Mouse (Mus musculus) stomach, embryonic 15.5 days (tissue): ENCODE measurements around the gene Slc38a7. TPM values are rescaled to one million over a fixed set of nuclear protein-coding genes. Genes with fewer than 3 reads are reported as not detected.

Experiments used
- ATAC-seq: fragments of 200-750 bp; cut with Nextera tagmentation; 2 replicates; pipeline ENCODE4 v1.8.0; 2017; ENCODE audit warnings: low read depth, moderate number of reproducible peaks, moderate TSS enrichment; ENCODE audit not compliant: insufficient read depth, low FRiP score
- H3K27ac ChIP-seq: fragments of 300-500 bp; sonication (generic); 2 replicates; pipeline ENCODE4 v1.5.1; 2015; ENCODE audit warnings: mild to moderate bottlenecking, inconsistent platforms
- H3K27me3 ChIP-seq: fragments of 300-500 bp; sonication (generic); replicated peaks from 2 replicates; pipeline ENCODE4 v1.6.1; 2015; ENCODE audit warnings: inconsistent platforms
- H3K36me3 ChIP-seq: fragments of 300-500 bp; sonication (generic); 2 replicates; pipeline ENCODE4 v1.6.1; 2015; ENCODE audit warnings: inconsistent platforms
- H3K4me1 ChIP-seq: fragments of 300-500 bp; sonication (generic); 2 replicates; pipeline ENCODE4 v1.6.1; 2015; ENCODE audit warnings: inconsistent platforms
- H3K4me2 ChIP-seq: fragments of 300-500 bp; sonication (generic); 2 replicates; pipeline ENCODE4 v1.6.1; 2015; ENCODE audit warnings: mild to moderate bottlenecking, inconsistent platforms
- H3K4me3 ChIP-seq: fragments of 300-500 bp; sonication (generic); replicated peaks from 2 replicates; pipeline ENCODE4 v1.5.1; 2015; ENCODE audit warnings: inconsistent platforms
- H3K9ac ChIP-seq: fragments of 300-500 bp; sonication (generic); 2 replicates; pipeline ENCODE4 v1.6.1; 2015; ENCODE audit warnings: inconsistent platforms
- H3K9me3 ChIP-seq: fragments of 300-500 bp; sonication (generic); 2 replicates; pipeline ENCODE4 v1.6.1; 2016; ENCODE audit warnings: inconsistent platforms
- WGBS: fragments of 180-500 bp; shearing (Covaris S2); methylation state at CpG from one replicate; pipeline ENCODE4 v1.1.7; 2015; 5-methylcytosine and 5-hydroxymethylcytosine counted together
- polyA plus RNA-seq: library from polyadenylated mRNA; unstranded; fragments of >200 nt; fragmentation: Nextera tagmentation; extraction: Ambion mirVana; gene quantifications from 2 replicates; pipeline ENCODE4 v1.2.1, GENCODE M21; 2015

Gene Slc38a7
- polyA plus RNA-seq, 1 experiment from 2014 or later: 13.2 TPM

DNA sequence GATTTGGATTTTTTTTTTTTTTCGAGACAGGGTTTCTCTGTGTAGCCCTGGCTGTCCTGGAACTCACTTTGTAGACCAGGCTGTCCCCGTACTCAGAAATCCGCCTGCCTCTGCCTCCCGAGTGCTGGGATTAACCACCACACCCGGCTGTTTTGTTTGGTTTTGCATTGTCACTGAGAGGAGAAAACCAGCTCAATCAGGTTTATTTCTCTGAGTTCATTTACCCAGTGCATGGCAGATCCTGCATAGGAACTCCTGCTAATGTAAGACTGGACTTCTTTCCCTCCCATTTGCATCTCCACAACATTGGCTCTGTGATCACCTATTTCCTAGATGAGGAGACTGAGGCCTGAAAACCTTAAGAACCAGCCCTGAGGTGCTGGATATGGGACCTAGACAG, 31.2 kb downstream of the Slc38a7 start:
- H3K4me2 ChIP-seq: no peak overlapping the region
- H3K4me1 ChIP-seq: no peaks in the 10 kb centered on the region
- no peaks in the 10 kb centered on the region for H3K36me3 ChIP-seq
- H3K9ac ChIP-seq: no peak overlapping the region
- ATAC-seq: no peak
- H3K4me3 ChIP-seq: no peak overlapping the region
- H3K27ac ChIP-seq: no peak overlapping the region
- no peaks in the 10 kb centered on the region for H3K9me3 ChIP-seq
- 83% methylated on average over 5 of the region's 5 CpGs for WGBS
- H3K27me3 ChIP-seq: no peaks in the 10 kb centered on the region

DNA sequence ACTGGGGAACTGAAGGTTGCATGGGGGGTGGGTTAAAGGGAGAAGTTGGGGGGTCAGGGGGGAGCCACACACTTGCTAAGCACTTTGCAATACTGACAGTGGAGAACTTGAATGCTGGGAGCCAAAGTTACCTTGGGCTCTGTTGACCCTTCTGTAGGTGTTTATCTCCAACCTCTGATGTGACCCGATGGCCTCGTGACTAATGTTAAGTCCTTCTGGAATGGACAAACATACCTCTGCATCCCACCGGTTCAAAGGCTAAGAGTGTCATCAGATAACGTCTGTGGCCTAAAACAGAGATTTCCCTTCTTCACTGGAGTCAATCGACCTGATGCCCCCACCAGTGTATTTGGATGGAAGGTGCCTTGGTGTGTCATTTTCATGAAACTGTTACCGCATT, 32.1 kb downstream of the Slc38a7 start:
- ATAC-seq: no peak
- no peaks in the 10 kb centered on the region for H3K9me3 ChIP-seq
- no peaks in the 10 kb centered on the region for H3K27me3 ChIP-seq
- H3K36me3 ChIP-seq: no peaks in the 10 kb centered on the region
- H3K4me1 ChIP-seq: no peaks in the 10 kb centered on the region
- no peak overlapping the region for H3K9ac ChIP-seq
- no peak overlapping the region for H3K4me3 ChIP-seq
- H3K27ac ChIP-seq: no peak overlapping the region
- no peak overlapping the region for H3K4me2 ChIP-seq
- 57% methylated on average over 6 of the region's 6 CpGs for WGBS

DNA sequence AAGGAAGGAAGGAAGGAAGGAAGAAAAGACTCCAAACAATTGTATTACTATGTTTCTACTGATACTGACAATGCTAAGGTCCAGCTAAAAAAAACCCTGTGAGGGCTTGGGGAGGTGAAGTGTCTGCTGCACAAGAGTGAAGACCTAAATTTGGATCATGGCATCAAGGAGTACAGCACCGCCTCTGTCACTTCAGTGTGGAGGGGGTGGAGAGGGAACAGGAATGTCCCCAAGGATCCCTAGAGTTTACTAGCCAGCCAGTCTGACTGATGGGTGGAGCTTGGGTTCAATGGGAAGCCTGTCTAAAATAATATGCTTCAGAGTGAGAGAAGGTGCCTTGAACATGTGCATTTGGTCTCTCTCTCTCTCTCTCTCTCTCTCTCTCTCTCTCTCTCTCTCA, 35.1 kb downstream of the Slc38a7 start:
- H3K27me3 ChIP-seq: no peaks in the 10 kb centered on the region
- H3K9ac ChIP-seq: no peak overlapping the region
- no peak overlapping the region for H3K4me2 ChIP-seq
- H3K4me1 ChIP-seq: no peaks in the 10 kb centered on the region
- no peak overlapping the region for H3K27ac ChIP-seq
- 38% methylated on average over 1 of the region's 1 CpGs for WGBS
- no peaks in the 10 kb centered on the region for H3K9me3 ChIP-seq
- no peak overlapping the region for H3K4me3 ChIP-seq
- ATAC-seq: no peak
- H3K36me3 ChIP-seq: no peaks in the 10 kb centered on the region

DNA sequence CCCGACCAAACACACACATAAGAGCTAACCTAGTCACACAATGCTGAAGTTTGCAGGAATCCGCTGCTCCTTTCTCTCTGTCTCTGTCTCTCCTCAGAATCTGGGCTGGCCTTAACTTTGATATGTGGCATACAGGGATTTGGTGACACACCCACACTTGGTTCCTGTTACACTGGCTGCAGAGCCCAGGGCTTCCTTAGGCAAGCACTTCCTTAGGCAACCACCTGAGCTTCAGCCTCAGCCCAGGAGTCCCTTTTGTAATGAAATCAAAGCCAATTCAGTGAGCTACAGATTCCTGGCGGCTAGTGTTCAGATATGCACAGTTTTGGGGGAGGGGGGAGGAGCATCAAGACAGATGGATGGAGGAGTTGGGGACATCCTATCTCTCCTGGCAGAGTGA, 35.7 kb downstream of the Slc38a7 start:
- no peaks in the 10 kb centered on the region for H3K27me3 ChIP-seq
- H3K4me1 ChIP-seq: no peaks in the 10 kb centered on the region
- H3K9ac ChIP-seq: no peak overlapping the region
- H3K9me3 ChIP-seq: no peaks in the 10 kb centered on the region
- no peak for ATAC-seq
- no peak overlapping the region for H3K27ac ChIP-seq
- H3K4me3 ChIP-seq: no peak overlapping the region
- 66% methylated on average over 3 of the region's 3 CpGs for WGBS
- H3K36me3 ChIP-seq: no peaks in the 10 kb centered on the region
- no peak overlapping the region for H3K4me2 ChIP-seq

DNA sequence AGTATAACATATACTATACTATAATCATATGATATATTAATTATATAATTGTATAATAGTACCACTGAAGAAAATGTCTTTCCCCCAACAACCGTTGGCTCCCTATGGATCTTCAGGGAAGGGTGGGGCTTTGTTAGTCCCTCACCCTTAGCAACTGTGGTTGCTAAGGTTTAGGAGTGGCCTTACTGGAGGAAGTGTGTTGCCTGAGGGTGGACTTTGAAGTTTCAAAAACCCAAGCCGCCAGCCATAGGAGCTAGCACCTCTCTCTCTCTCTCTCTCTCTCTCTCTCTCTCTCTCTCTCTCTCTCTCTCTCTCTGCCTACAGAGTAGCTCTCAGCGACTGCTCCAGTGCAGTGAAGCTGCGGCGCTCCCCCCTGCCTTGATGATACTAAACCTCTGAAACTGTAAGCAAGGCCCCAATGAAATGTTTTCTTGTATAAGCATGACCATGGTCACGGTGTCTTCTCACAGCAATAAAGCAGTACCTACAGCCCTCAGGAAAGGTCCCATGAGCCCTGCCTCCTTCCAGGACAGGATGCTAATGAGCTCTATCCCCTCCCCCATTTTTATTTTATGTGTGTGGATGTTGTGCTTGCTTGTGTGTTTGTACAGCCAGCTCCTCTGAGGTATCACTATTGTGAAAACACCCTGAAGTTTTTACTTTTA, 37.2 kb downstream of the Slc38a7 start:
- H3K4me1 ChIP-seq: no peaks in the 10 kb centered on the region
- H3K9ac ChIP-seq: no peak overlapping the region
- no peaks in the 10 kb centered on the region for H3K36me3 ChIP-seq
- 40% methylated on average over 6 of the region's 6 CpGs for WGBS
- H3K4me2 ChIP-seq: no peak overlapping the region
- peak; percentile 70 for ATAC-seq
- H3K4me3 ChIP-seq: no peak overlapping the region
- H3K27ac ChIP-seq: no peak overlapping the region
- H3K27me3 ChIP-seq: no peaks in the 10 kb centered on the region
- H3K9me3 ChIP-seq: no peaks in the 10 kb centered on the region

DNA sequence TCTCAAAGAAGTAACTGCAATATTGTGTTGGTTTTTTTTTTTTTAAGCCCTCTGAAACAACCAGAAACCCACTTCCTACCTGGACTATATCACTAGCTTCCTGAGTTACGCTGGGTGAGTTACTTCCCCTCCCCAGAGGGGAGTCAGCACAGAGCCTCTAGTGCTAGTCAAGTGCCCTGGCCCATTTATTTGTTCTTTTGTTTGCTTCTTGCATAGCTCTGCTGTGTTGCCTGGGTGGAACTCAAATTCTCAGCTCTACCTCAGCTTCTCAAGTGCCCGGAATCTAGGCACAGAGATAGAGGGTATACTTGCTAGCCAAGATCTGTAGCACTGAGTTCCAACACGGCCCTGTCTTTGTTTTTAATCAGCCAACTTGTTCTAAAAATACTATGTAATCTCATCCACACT, 43.2 kb downstream of the Slc38a7 start:
- Histone ChIP-seq H3K27ac (no peak overlapping the region), H3K4me2 (no peak overlapping the region)
- 56% methylated on average over 3 of the region's 3 CpGs for WGBS

DNA sequence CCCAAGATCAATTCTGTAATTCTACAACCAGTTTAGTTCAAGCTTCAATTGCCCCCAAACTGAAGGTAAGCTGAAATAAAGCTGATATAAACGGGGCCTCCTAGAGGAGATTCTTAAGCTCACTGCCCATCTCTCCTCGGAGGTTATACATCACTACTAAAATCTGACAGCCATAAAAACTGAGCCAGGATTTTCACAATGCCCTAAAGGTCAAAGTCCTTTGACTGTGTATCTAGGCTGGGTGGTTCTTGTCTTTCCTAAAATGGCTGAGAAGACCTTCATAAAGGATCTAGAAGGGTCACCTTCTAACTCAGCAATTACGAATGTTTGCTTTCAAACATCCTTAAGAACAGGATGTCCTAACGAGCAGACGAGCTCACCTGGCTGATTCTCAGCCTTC, 44.2 kb downstream of the Slc38a7 start:
- Histone ChIP-seq H3K9me3 (no peaks in the 10 kb centered on the region), H3K27ac (no peak overlapping the region), H3K9ac (no peak overlapping the region), H3K4me3 (no peak overlapping the region), H3K4me2 (no peak overlapping the region), H3K27me3 (no peaks in the 10 kb centered on the region), H3K4me1 (peaks cover 7% of the 10 kb centered on the region; the same call in 1 of the 2 replicates), H3K36me3 (no peaks in the 10 kb centered on the region)
- no peak for ATAC-seq
- WGBS: 71% methylated on average over 5 of the region's 5 CpGs

More for the DNA sequence above, 43.2 kb downstream of the Slc38a7 start:
- no peaks in the 10 kb centered on the region for H3K9me3 ChIP-seq
- no peak overlapping the region for H3K4me3 ChIP-seq
- H3K9ac ChIP-seq: no peak overlapping the region
- no peaks in the 10 kb centered on the region for H3K27me3 ChIP-seq
- no peak for ATAC-seq
- H3K36me3 ChIP-seq: no peaks in the 10 kb centered on the region
- peaks cover 7% of the 10 kb centered on the region; the same call in 1 of the 2 replicates for H3K4me1 ChIP-seq

DNA sequence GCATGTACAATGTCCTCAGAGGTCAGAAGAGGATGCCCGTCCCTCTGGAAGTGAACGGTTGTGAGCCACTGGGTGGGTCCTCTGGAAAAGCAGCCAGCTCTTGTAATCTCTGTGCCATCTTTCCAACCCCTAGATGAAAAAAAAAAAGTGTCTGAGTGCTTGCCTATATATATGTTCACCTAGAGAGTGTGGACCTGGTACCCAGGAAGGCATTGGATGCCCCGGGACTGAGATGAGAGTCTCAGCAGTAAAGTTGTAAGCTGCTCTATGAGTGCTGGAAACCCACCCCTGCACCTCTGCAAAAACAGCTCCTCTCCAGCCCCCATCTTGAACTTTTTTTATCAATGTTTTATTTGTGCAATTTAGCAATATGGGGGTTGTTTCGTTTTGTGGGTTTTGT, 44.7 kb downstream of the Slc38a7 start:
- Histone ChIP-seq H3K27ac (no peak overlapping the region), H3K9me3 (no peaks in the 10 kb centered on the region), H3K9ac (no peak overlapping the region), H3K4me3 (no peak overlapping the region), H3K4me2 (no peak overlapping the region), H3K27me3 (no peaks in the 10 kb centered on the region), H3K4me1 (peaks cover 7% of the 10 kb centered on the region; the same call in 1 of the 2 replicates), H3K36me3 (no peaks in the 10 kb centered on the region)
- 76% methylated on average over 4 of the region's 4 CpGs for WGBS
- ATAC-seq: no peak

DNA sequence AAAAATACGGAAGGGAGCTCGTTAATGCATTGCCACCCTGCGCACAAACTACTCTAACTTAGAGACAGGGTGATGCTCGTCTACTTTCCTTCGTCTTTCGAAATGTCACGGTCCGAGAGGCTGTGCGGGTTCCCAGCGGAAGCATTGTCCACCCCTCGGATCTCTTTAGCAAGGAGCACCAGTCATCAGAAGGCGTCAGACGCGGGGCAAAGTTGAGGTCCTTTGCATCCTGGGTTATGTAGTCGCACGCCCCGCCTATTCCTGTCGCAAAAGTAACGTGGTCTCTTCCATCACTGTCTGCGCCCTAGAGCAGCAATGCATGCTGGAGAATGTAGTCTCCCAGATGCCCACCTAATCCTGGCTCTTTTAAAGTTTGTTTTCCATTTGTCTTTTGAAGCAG, 45.5 kb downstream of the Slc38a7 start:
- Histone ChIP-seq H3K4me1 (peaks cover 7% of the 10 kb centered on the region; the same call in 1 of the 2 replicates), H3K27ac (peak overlapping the region; percentile 96), H3K9ac (0 out of 2 replicates have a peak overlapping the region, but pooled peaks have one; percentile 26), H3K4me2 (peak overlapping the region; percentile 61), H3K27me3 (no peaks in the 10 kb centered on the region), H3K4me3 (peak overlapping the region; percentile 95), H3K9me3 (no peaks in the 10 kb centered on the region), H3K36me3 (no peaks in the 10 kb centered on the region)
- WGBS: 0% methylated on average over 20 of the region's 20 CpGs
- ATAC-seq: peak; percentile 90

DNA sequence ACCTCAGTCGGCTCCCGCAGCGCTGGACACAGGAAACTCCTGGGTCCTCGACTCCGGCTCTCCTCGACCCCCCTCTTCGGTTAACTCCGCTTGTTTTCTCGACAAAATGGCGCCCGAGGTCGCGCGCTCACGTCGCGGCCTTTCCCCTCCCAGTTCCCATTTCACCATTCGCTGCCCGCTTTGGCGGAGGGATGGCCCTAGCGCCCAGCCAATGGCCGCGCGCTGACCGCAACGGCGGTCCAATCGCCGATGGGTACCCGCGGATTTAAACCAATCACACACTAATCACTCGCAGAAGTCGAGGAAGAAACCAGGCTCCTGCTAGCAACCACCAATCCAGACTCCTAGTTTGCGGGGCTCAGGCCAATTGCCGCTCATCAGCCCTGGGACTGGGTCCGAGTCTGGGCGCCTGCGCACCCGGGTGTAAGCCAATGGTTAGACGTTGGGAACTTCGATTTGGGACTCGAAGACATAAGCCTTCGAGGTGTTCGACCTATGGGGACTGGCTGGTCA, 46.0 kb downstream of the Slc38a7 start, which contains the start of gene Cnot1:
Gene Cnot1 (minus strand): TSS at position 134 of the 513 bp plus-strand sequence.
- Histone ChIP-seq H3K9me3 (no peaks in the 10 kb centered on the region), H3K4me2 (peak within 1 kb of the TSS; percentile 87), H3K4me1 (peaks cover 7% of the 10 kb centered on the region; the same call in 1 of the 2 replicates), H3K27ac (peak within 1 kb of the TSS; percentile 96), H3K4me3 (peak within 1 kb of the TSS; percentile 95), H3K9ac (peak within 1 kb of the TSS; percentile 99), H3K36me3 (no peaks in the 10 kb centered on the region), H3K27me3 (no peaks in the 10 kb centered on the region)
- ATAC-seq: peak; percentile 94
- under 1% methylated on average over 44 of the region's 44 CpGs for WGBS

DNA sequence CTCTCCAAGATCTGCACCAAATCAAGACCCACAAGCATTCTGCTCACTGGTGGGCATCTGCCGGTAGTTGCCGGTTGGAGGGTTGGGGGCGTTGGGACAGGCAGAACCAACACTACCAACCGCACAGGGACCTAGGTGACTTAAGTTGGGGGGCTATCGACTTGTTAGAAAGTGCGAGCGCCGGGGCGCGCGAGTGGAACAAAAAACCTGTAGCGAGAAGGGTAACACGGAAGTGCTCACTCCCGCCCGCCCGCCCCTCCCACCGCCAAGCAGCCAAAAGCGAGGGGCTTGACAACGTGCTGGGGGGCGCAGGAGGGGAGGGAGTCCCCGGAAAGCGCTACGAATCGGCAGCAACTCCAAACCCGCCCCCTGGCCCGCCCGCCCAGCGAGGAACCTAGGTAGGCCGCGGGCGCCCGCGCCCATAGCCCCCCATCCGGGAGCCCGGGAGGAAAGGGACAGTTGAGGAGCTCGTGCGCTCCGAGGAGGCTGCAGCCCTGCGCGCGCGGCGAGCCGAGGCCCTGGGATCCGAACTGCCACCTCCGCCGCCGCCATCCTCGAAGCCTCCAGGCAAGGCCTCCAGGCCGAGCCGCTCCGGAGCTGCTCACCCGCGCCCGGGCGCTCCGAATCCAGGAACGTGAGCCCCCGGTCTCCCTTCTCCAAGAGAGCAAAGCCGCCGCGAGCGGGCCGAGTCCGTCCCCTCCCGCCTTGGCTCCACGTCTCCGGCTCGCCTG, 46.7 kb downstream of the Slc38a7 start:
- Histone ChIP-seq H3K27ac (peak overlapping the region; percentile 95), H3K36me3 (no peaks in the 10 kb centered on the region), H3K9me3 (no peaks in the 10 kb centered on the region), H3K4me2 (peak overlapping the region; percentile 87), H3K4me1 (peaks cover 7% of the 10 kb centered on the region; the same call in 1 of the 2 replicates), H3K27me3 (no peaks in the 10 kb centered on the region), H3K9ac (peak overlapping the region; percentile 99), H3K4me3 (peak overlapping the region; percentile 95)
- 0% methylated on average over 51 of the region's 69 CpGs for WGBS
- no peak for ATAC-seq

DNA sequence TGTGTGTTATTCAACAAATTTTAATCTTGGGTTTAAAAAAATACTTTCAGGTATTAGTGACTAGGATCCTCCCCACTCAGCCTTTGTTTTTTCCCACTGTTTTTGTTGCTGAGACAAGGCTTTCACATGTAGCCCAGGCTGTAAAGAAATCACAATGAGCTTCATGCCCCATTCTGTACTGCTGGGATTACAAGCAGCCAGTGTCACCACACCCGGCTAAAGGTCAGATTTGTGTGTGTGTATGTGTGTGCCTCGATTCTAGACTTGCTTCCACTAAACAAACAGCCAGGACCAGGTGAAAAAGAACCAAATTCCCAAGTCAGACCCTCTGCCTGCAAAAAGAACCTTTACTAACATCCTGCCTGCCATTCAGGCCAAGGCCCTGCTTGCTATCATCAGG, 47.9 kb downstream of the Slc38a7 start:
- H3K36me3 ChIP-seq: no peaks in the 10 kb centered on the region
- H3K27me3 ChIP-seq: no peaks in the 10 kb centered on the region
- no peak overlapping the region for H3K9ac ChIP-seq
- no peak overlapping the region for H3K27ac ChIP-seq
- H3K4me1 ChIP-seq: peaks cover 7% of the 10 kb centered on the region; the same call in 1 of the 2 replicates
- peak overlapping the region; percentile 95 for H3K4me3 ChIP-seq
- H3K4me2 ChIP-seq: peak overlapping the region; percentile 87
- WGBS: 29% methylated on average over 2 of the region's 2 CpGs
- H3K9me3 ChIP-seq: no peaks in the 10 kb centered on the region
- no peak for ATAC-seq
